Mouse (Mus musculus) ES-E14 (cell line): Measurements from ENCODE around the gene Lin28b.
A peak's percentile ranks its signal among the peaks of the same experiment; 100 is the strongest.

Source experiments
- CHD2 ChIP-seq: IDR thresholded peaks from 2 replicates; pipeline ENCODE4 v1.6.1; 2014; ENCODE audit warnings: mild to moderate bottlenecking, low read depth, low read length, inconsistent platforms
- HCFC1 ChIP-seq: IDR thresholded peaks from 2 replicates; pipeline ENCODE4 v1.6.1; 2012; ENCODE audit warnings: low read length, inconsistent platforms, borderline replicate concordance; ENCODE audit not compliant: insufficient read depth
- MAFK ChIP-seq: IDR thresholded peaks from 2 replicates; pipeline ENCODE4 v1.6.1; 2014; ENCODE audit warnings: mild to moderate bottlenecking, low read depth, low read length, inconsistent platforms; ENCODE audit not compliant: insufficient read depth
- ZNF384 ChIP-seq: IDR thresholded peaks from 2 replicates; pipeline ENCODE4 v1.6.1; 2012; ENCODE audit warnings: low read depth, low read length, inconsistent platforms

DNA sequence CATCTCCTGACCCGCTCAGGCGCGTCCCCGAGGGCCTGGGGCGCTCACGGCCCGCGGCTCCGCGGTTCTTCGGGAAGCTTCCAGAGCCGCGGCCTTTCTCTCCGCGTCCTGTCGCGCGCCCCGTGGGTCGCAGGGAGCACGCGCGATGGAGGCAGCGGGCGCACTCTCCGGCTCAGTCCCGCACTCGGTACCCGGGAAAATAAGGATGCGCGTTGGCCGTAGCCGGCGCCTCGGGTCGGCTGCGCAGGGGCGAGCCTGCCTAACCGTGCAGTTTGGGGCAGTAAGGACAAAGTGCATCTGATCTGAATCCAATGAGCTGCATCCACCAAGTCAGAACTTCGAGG lies 380 bp upstream of the Lin28b start:
- TF ChIP-seq ZNF384 (no peak), CHD2 (no peak), MAFK (no peak), HCFC1 (0 out of 2 replicates have a peak, but pooled peaks have one; percentile 39)
